Mouse (Mus musculus): ENCODE results near the gene Fam133b.

DNA sequence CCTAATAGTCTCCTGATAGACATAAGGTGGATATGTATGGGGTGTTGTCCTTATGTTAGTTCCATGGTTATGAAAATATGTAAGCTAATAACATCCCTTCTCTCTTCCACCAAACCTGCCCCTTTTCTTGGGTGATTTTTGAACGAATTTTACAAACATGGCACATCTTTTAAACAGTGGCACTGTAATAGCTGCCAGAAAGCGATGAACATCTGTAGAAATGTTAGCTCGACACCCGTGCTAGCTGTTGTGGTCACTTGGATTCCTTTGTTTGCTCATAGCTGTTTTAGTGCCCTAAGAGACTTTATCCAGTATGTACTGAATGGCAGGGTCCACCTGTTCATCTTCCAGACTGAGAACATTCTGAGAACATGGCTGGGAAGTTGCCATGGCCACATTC is 27.6 kb downstream of the Fam133b start, which contains the start of gene 1700109H08Rik:
- no peak for TF ChIP-seq CTCF (IDR thresholded peaks at IDR 0.05)
- no peak for TF ChIP-seq EP300 (IDR thresholded peaks at IDR 0.05)
